Mouse (Mus musculus): Measurements from ENCODE around the gene Scn5a.

The Scn5a gene

GRCm38 (mm10) chr9:119465056-119465455, 113.8 kb downstream of the Scn5a start:
- no peak for DNase-seq (ENCODE audit: low read depth, low spot score)

- peak; percentile 78 for DNase-seq (ENCODE audit: low read depth, low spot score)
These were observed 118.4 kb downstream of the Scn5a start for GRCm38 (mm10) chr9:119460410-119460809.

- peak; percentile 46 for DNase-seq (ENCODE audit: low read depth, low spot score)
These were observed 121.7 kb downstream of the Scn5a start for GRCm38 (mm10) chr9:119457122-119457521.

GRCm38 (mm10) chr9:119455967-119456366, 122.8 kb downstream of the Scn5a start:
- no peak for DNase-seq (ENCODE audit: low read depth, low spot score)

GRCm38 (mm10) chr9:119445737-119446136, 133.1 kb downstream of the Scn5a start:
- no peak for DNase-seq (ENCODE audit: low read depth, low spot score)

- peak; percentile 97 for DNase-seq (ENCODE audit: low read depth, low spot score)
These were observed 133.9 kb downstream of the Scn5a start, which contains the start of gene Exog for GRCm38 (mm10) chr9:119444738-119445429. TSS of gene Exog (plus strand) at chr9:119444943.

- DNase-seq (ENCODE audit: low read depth, low spot score) = peak; percentile 54
These were observed 140.3 kb downstream of the Scn5a start for GRCm38 (mm10) chr9:119438498-119439000.

GRCm38 (mm10) chr9:119438065-119438464, 140.8 kb downstream of the Scn5a start:
- no peak for DNase-seq (ENCODE audit: low read depth, low spot score)

- no peak for DNase-seq (ENCODE audit: low read depth, low spot score)
These were observed 143.0 kb downstream of the Scn5a start for GRCm38 (mm10) chr9:119435855-119436254.

Measured in brain, adult 2 months (tissue).